Mouse (Mus musculus) kidney, embryonic 16.5 days (tissue): ENCODE data around the gene Gm5751. TPM values are rescaled to one million over a fixed set of nuclear protein-coding genes. Genes with fewer than 3 reads are reported as not detected.
"Not testable (repeated sequence)": the region's sequence is repeated elsewhere in the genome, so short reads cannot be mapped to it uniquely, and the experiment has no call there.

ENCODE experiments used
- ATAC-seq: fragments of 200-750 bp; cut with Nextera tagmentation; 2 replicates; pipeline ENCODE4 v1.8.0; 2017; ENCODE audit warnings: moderate TSS enrichment; ENCODE audit not compliant: low FRiP score, low TSS enrichment
- H3K27ac ChIP-seq: fragments of 300-500 bp; sonication (generic); 2 replicates; pipeline ENCODE4 v1.5.1; 2014; ENCODE audit warnings: low read length
- H3K27me3 ChIP-seq: fragments of 300-500 bp; sonication (generic); 2 replicates; pipeline ENCODE4 v1.6.1; 2014; ENCODE audit warnings: low read length, control low read depth, mixed read lengths; ENCODE audit not compliant: insufficient read depth
- H3K36me3 ChIP-seq: fragments of 300-500 bp; sonication (generic); 2 replicates; pipeline ENCODE4 v1.6.1; 2014; ENCODE audit warnings: low read length, control low read depth, mixed read lengths; ENCODE audit not compliant: insufficient read depth
- H3K4me1 ChIP-seq: fragments of 300-500 bp; sonication (generic); 2 replicates; pipeline ENCODE4 v1.6.1; 2014; ENCODE audit warnings: low read length, control low read depth, mixed read lengths; ENCODE audit not compliant: insufficient read depth
- H3K4me2 ChIP-seq: fragments of 300-500 bp; sonication (generic); replicated peaks from 2 replicates; pipeline ENCODE4 v1.6.1; 2014; ENCODE audit warnings: low read depth, low read length
- H3K4me3 ChIP-seq: fragments of 300-500 bp; sonication (generic); 2 replicates; pipeline ENCODE4 v1.5.1; 2014; ENCODE audit warnings: mild to moderate bottlenecking, low read length
- H3K9ac ChIP-seq: fragments of 300-500 bp; sonication (generic); replicated peaks from 2 replicates; pipeline ENCODE4 v1.6.1; 2014; ENCODE audit warnings: low read length
- H3K9me3 ChIP-seq: fragments of 300-500 bp; sonication (generic); 2 replicates; pipeline ENCODE4 v1.6.1; 2016; ENCODE audit warnings: low read length, control low read depth
- WGBS: fragments of 180-500 bp; shearing (Covaris S2); extraction: QIAGEN DNeasy Blood & Tissue Kit; methylation state at CpG from one replicate; pipeline ENCODE4 v1.1.7; 2014; 5-methylcytosine and 5-hydroxymethylcytosine counted together
- polyA plus RNA-seq: library from polyadenylated mRNA; unstranded; fragments of >200 nt; fragmentation: Nextera tagmentation; extraction: Ambion mirVana; gene quantifications from 2 replicates; pipeline ENCODE4 v1.2.1, GENCODE M21; 2015

Gm5751 gene
- not detected in 2 replicates for polyA plus RNA-seq

- H3K4me2 ChIP-seq, H3K4me3 ChIP-seq, H3K27ac ChIP-seq, H3K9me3 ChIP-seq, H3K36me3 ChIP-seq, H3K4me1 ChIP-seq, H3K27me3 ChIP-seq, ATAC-seq, H3K9ac ChIP-seq: not testable (repeated sequence)
- WGBS = 90% methylated on average over 3 of the region's 4 CpGs
Observed at GRCm38 (mm10) chrX:8873953-8874352, at the start of gene Gm5751. Gene Gm5751, plus strand, starts transcription at chrX:8874253.

GRCm38 (mm10) chrX:8832043-8832442, 42.0 kb upstream of the Gm5751 start:
- Histone ChIP-seq H3K9ac (no peak overlapping the region), H3K9me3 (no peaks in the 10 kb centered on the region), H3K4me3 (no peak overlapping the region), H3K4me1 (no peaks in the 10 kb centered on the region), H3K4me2 (no peak overlapping the region), H3K27ac (no peak overlapping the region), H3K36me3 (no peaks in the 10 kb centered on the region), H3K27me3 (no peaks in the 10 kb centered on the region)
- ATAC-seq = no peak

- H3K27me3 ChIP-seq = no peaks in the 10 kb centered on the region
- H3K27ac ChIP-seq = no peak within 1 kb of the TSS
- H3K4me2 ChIP-seq = no peak within 1 kb of the TSS
- H3K36me3 ChIP-seq = no peaks in the 10 kb centered on the region
- H3K4me1 ChIP-seq = no peaks in the 10 kb centered on the region
- no peak for ATAC-seq
- 54% methylated on average over 1 of the region's 1 CpGs for WGBS
- no peak within 1 kb of the TSS for H3K9ac ChIP-seq
- H3K4me3 ChIP-seq = no peak within 1 kb of the TSS
- no peaks in the 10 kb centered on the region for H3K9me3 ChIP-seq
Observed at GRCm38 (mm10) chrX:8843694-8844093, 30.4 kb upstream of the Gm5751 start, which contains the start of gene Gm6592. Gene Gm6592, plus strand, starts transcription at chrX:8843994.

- Histone ChIP-seq H3K27me3 (no peaks in the 10 kb centered on the region), H3K36me3 (no peaks in the 10 kb centered on the region), H3K9me3 (no peaks in the 10 kb centered on the region), H3K4me2 (no peak overlapping the region), H3K4me1 (no peaks in the 10 kb centered on the region), H3K4me3 (no peak overlapping the region), H3K27ac (no peak overlapping the region), H3K9ac (no peak overlapping the region)
- 91% methylated on average over 10 of the region's 10 CpGs for WGBS
- ATAC-seq = no peak
Observed at GRCm38 (mm10) chrX:8852486-8852885, 21.6 kb upstream of the Gm5751 start.

GRCm38 (mm10) chrX:8864331-8864730, 9.7 kb upstream of the Gm5751 start:
- not testable (repeated sequence) for H3K4me1 ChIP-seq, H3K9me3 ChIP-seq, H3K4me2 ChIP-seq, ATAC-seq, H3K27ac ChIP-seq, H3K4me3 ChIP-seq, H3K9ac ChIP-seq, H3K36me3 ChIP-seq, H3K27me3 ChIP-seq
- 6% methylated on average over 3 of the region's 3 CpGs for WGBS

- Histone ChIP-seq H3K4me1 (no peaks in the 10 kb centered on the region), H3K27ac (no peak overlapping the region), H3K36me3 (no peaks in the 10 kb centered on the region), H3K9ac (no peak overlapping the region), H3K27me3 (no peaks in the 10 kb centered on the region), H3K4me2 (no peak overlapping the region), H3K9me3 (no peaks in the 10 kb centered on the region), H3K4me3 (no peak overlapping the region)
- WGBS = 71% methylated on average over 4 of the region's 4 CpGs
- no peak for ATAC-seq
Observed at GRCm38 (mm10) chrX:8884336-8884735, 10.3 kb downstream of the Gm5751 start.

GRCm38 (mm10) chrX:8891975-8892342, 17.9 kb downstream of the Gm5751 start:
- H3K27me3 ChIP-seq = no peaks in the 10 kb centered on the region
- H3K4me3 ChIP-seq = peak overlapping the region; percentile 60
- peak; percentile 37 for ATAC-seq
- H3K9ac ChIP-seq = peak overlapping the region; percentile 80; the same call in 1 of the 2 replicates
- no peak overlapping the region for H3K27ac ChIP-seq
- WGBS = 56% methylated on average over 4 of the region's 9 CpGs
- H3K4me1 ChIP-seq = no peaks in the 10 kb centered on the region
- H3K9me3 ChIP-seq = no peaks in the 10 kb centered on the region
- H3K36me3 ChIP-seq = no peaks in the 10 kb centered on the region
- H3K4me2 ChIP-seq = peak overlapping the region; percentile 66

GRCm38 (mm10) chrX:8892343-8893155, 18.5 kb downstream of the Gm5751 start, which contains the start of gene B630019K06Rik:
Gene B630019K06Rik, plus strand, starts transcription at chrX:8892382.
- ATAC-seq = peak; percentile 95

GRCm38 (mm10) chrX:8893182-8893651, 19.2 kb downstream of the Gm5751 start:
- H3K27me3 ChIP-seq = no peaks in the 10 kb centered on the region
- ATAC-seq = peak; percentile 69
- 19% methylated on average over 20 of the region's 42 CpGs for WGBS

More at GRCm38 (mm10) chrX:8892343-8893155, 18.5 kb downstream of the Gm5751 start, which contains the start of gene B630019K06Rik:
- Histone ChIP-seq H3K27me3 (no peaks in the 10 kb centered on the region), H3K9me3 (no peaks in the 10 kb centered on the region), H3K9ac (peak within 1 kb of the TSS; percentile 80), H3K4me3 (peak within 1 kb of the TSS; percentile 60), H3K4me2 (peak within 1 kb of the TSS; percentile 66), H3K27ac (peak within 1 kb of the TSS; percentile 80), H3K36me3 (no peaks in the 10 kb centered on the region), H3K4me1 (no peaks in the 10 kb centered on the region)
- 21% methylated on average over 90 of the region's 95 CpGs for WGBS

GRCm38 (mm10) chrX:8900823-8901222, 26.8 kb downstream of the Gm5751 start:
- WGBS = 78% methylated on average over 4 of the region's 4 CpGs

More at GRCm38 (mm10) chrX:8893182-8893651, 19.2 kb downstream of the Gm5751 start:
- Histone ChIP-seq H3K9me3 (no peaks in the 10 kb centered on the region), H3K4me2 (peak overlapping the region; percentile 66), H3K9ac (peak overlapping the region; percentile 80), H3K36me3 (no peaks in the 10 kb centered on the region), H3K27ac (peak overlapping the region; percentile 80), H3K4me3 (peak overlapping the region; percentile 60), H3K4me1 (no peaks in the 10 kb centered on the region)

More at GRCm38 (mm10) chrX:8900823-8901222, 26.8 kb downstream of the Gm5751 start:
- Histone ChIP-seq H3K36me3 (no peaks in the 10 kb centered on the region), H3K27me3 (no peaks in the 10 kb centered on the region), H3K9me3 (no peaks in the 10 kb centered on the region), H3K4me1 (no peaks in the 10 kb centered on the region), H3K4me3 (no peak overlapping the region), H3K4me2 (no peak overlapping the region), H3K27ac (no peak overlapping the region), H3K9ac (no peak overlapping the region)
- no peak for ATAC-seq
